Mouse (Mus musculus) midbrain, embryonic 15.5 days (tissue): ENCODE results near the gene Trafd1. TPM values are rescaled to one million over a fixed set of nuclear protein-coding genes. Genes with fewer than 3 reads are reported as not detected.
"Not testable (repeated sequence)": the region's sequence is repeated elsewhere in the genome, so short reads cannot be mapped to it uniquely, and the experiment has no call there.

Source experiments
- ATAC-seq: fragments of 200-750 bp; cut with Nextera tagmentation; replicated peaks from 2 replicates; pipeline ENCODE4 v1.8.0; 2017; ENCODE audit warnings: moderate TSS enrichment
- H3K27ac ChIP-seq: fragments of 300-500 bp; sonication (generic); 2 replicates; pipeline ENCODE4 v1.5.1; 2015; ENCODE audit warnings: mild to moderate bottlenecking, inconsistent platforms
- H3K27me3 ChIP-seq: fragments of 300-500 bp; sonication (generic); replicated peaks from 2 replicates; pipeline ENCODE4 v1.6.1; 2015; ENCODE audit warnings: inconsistent platforms
- H3K36me3 ChIP-seq: fragments of 300-500 bp; sonication (generic); replicated peaks from 2 replicates; pipeline ENCODE4 v1.6.1; 2015; ENCODE audit warnings: inconsistent platforms
- H3K4me1 ChIP-seq: fragments of 300-500 bp; sonication (generic); 2 replicates; pipeline ENCODE4 v1.6.1; 2015; ENCODE audit warnings: inconsistent platforms
- H3K4me2 ChIP-seq: fragments of 300-500 bp; sonication (generic); 2 replicates; pipeline ENCODE4 v1.6.1; 2015; ENCODE audit warnings: inconsistent platforms, mild to moderate bottlenecking, moderate library complexity
- H3K4me3 ChIP-seq: fragments of 300-500 bp; sonication (generic); 2 replicates; pipeline ENCODE4 v1.5.1; 2015; ENCODE audit warnings: mild to moderate bottlenecking, inconsistent platforms
- H3K9ac ChIP-seq: fragments of 300-500 bp; sonication (generic); 2 replicates; pipeline ENCODE4 v1.6.1; 2015; ENCODE audit warnings: mild to moderate bottlenecking, inconsistent platforms
- H3K9me3 ChIP-seq: fragments of 300-500 bp; sonication (generic); 2 replicates; pipeline ENCODE4 v1.6.1; 2016; ENCODE audit warnings: inconsistent platforms
- WGBS: fragments of 180-500 bp; shearing (Covaris S2); methylation state at CpG from one replicate; pipeline ENCODE4 v1.1.7; 2015; ENCODE audit warnings: mixed read lengths; 5-methylcytosine and 5-hydroxymethylcytosine counted together
- polyA plus RNA-seq: library from polyadenylated mRNA; unstranded; fragments of >200 nt; fragmentation: Nextera tagmentation; extraction: Ambion mirVana; gene quantifications from 2 replicates; pipeline ENCODE4 v1.2.1, GENCODE M21; 2015

Trafd1 gene
- polyA plus RNA-seq, 1 experiment from 2014 or later: 150 TPM

GRCm38 (mm10) chr5:121380692-121381091, 4.7 kb downstream of the Trafd1 start:
- Histone ChIP-seq H3K4me3 (no peak overlapping the region), H3K36me3 (peaks cover 41% of the 10 kb centered on the region), H3K27me3 (no peaks in the 10 kb centered on the region), H3K9ac (no peak overlapping the region), H3K4me1 (peaks cover 25% of the 10 kb centered on the region), H3K4me2 (no peak overlapping the region), H3K9me3 (no peaks in the 10 kb centered on the region), H3K27ac (no peak overlapping the region)
- WGBS: 88% methylated on average over 2 of the region's 2 CpGs
- no peak for ATAC-seq

- WGBS: 93% methylated on average over 13 of the region's 13 CpGs
Observed at GRCm38 (mm10) chr5:121378678-121379256, 6.7 kb downstream of the Trafd1 start.

GRCm38 (mm10) chr5:121376972-121377371, 8.5 kb downstream of the Trafd1 start:
- not testable (repeated sequence) for H3K4me1 ChIP-seq, ATAC-seq, H3K27ac ChIP-seq, H3K9me3 ChIP-seq, H3K4me3 ChIP-seq, H3K4me2 ChIP-seq, H3K9ac ChIP-seq, H3K27me3 ChIP-seq
- peaks cover 74% of the 10 kb centered on the region for H3K36me3 ChIP-seq
- WGBS: 79% methylated on average over 5 of the region's 5 CpGs

More at GRCm38 (mm10) chr5:121378678-121379256, 6.7 kb downstream of the Trafd1 start:
- no peak overlapping the region for H3K4me3 ChIP-seq
- no peaks in the 10 kb centered on the region for H3K27me3 ChIP-seq
- H3K9me3 ChIP-seq: no peaks in the 10 kb centered on the region
- no peak for ATAC-seq
- H3K9ac ChIP-seq: no peak overlapping the region
- H3K36me3 ChIP-seq: peaks cover 57% of the 10 kb centered on the region
- H3K4me1 ChIP-seq: peaks cover 17% of the 10 kb centered on the region
- H3K4me2 ChIP-seq: no peak overlapping the region
- H3K27ac ChIP-seq: no peak overlapping the region

- 90% methylated on average over 3 of the region's 3 CpGs for WGBS
- ATAC-seq: no peak
- Histone ChIP-seq H3K4me3 (no peak overlapping the region), H3K36me3 (peaks cover 73% of the 10 kb centered on the region), H3K4me1 (no peaks in the 10 kb centered on the region), H3K27ac (no peak overlapping the region), H3K9me3 (no peaks in the 10 kb centered on the region), H3K9ac (no peak overlapping the region), H3K4me2 (no peak overlapping the region), H3K27me3 (no peaks in the 10 kb centered on the region)
Observed at GRCm38 (mm10) chr5:121374790-121375189, 10.6 kb downstream of the Trafd1 start.

- Histone ChIP-seq H3K9me3 (no peaks in the 10 kb centered on the region), H3K4me3 (no peak overlapping the region), H3K4me2 (no peak overlapping the region), H3K9ac (no peak overlapping the region), H3K27ac (no peak overlapping the region), H3K4me1 (no peaks in the 10 kb centered on the region), H3K27me3 (no peaks in the 10 kb centered on the region), H3K36me3 (peaks cover 70% of the 10 kb centered on the region)
- no peak for ATAC-seq
- WGBS: 89% methylated on average over 6 of the region's 6 CpGs
Observed at GRCm38 (mm10) chr5:121371712-121372111, 13.7 kb downstream of the Trafd1 start.

GRCm38 (mm10) chr5:121367255-121367654, 18.2 kb downstream of the Trafd1 start:
- Histone ChIP-seq H3K27ac (no peak overlapping the region), H3K27me3 (no peaks in the 10 kb centered on the region), H3K4me2 (no peak overlapping the region), H3K4me3 (no peak overlapping the region), H3K4me1 (no peaks in the 10 kb centered on the region), H3K36me3 (peaks cover 63% of the 10 kb centered on the region), H3K9me3 (no peaks in the 10 kb centered on the region), H3K9ac (no peak overlapping the region)
- ATAC-seq: no peak
- 86% methylated on average over 4 of the region's 4 CpGs for WGBS

- H3K27me3 ChIP-seq: no peaks in the 10 kb centered on the region
- H3K4me3 ChIP-seq: no peak overlapping the region
- ATAC-seq: no peak
- H3K9ac ChIP-seq: no peak overlapping the region
- no peak overlapping the region for H3K27ac ChIP-seq
- no peak overlapping the region for H3K4me2 ChIP-seq
- peaks cover 58% of the 10 kb centered on the region for H3K36me3 ChIP-seq
- 72% methylated on average over 16 of the region's 16 CpGs for WGBS
- no peaks in the 10 kb centered on the region for H3K9me3 ChIP-seq
- H3K4me1 ChIP-seq: no peaks in the 10 kb centered on the region
Observed at GRCm38 (mm10) chr5:121366449-121367225, 18.8 kb downstream of the Trafd1 start.

- no peak overlapping the region for H3K4me3 ChIP-seq
- H3K27me3 ChIP-seq: no peaks in the 10 kb centered on the region
- peaks cover 75% of the 10 kb centered on the region for H3K36me3 ChIP-seq
- no peak overlapping the region for H3K4me2 ChIP-seq
- H3K4me1 ChIP-seq: no peaks in the 10 kb centered on the region
- no peak for ATAC-seq
- 91% methylated on average over 7 of the region's 7 CpGs for WGBS
- H3K9me3 ChIP-seq: no peaks in the 10 kb centered on the region
- no peak overlapping the region for H3K9ac ChIP-seq
- no peak overlapping the region for H3K27ac ChIP-seq
Observed at GRCm38 (mm10) chr5:121363441-121363840, 22.0 kb downstream of the Trafd1 start.

GRCm38 (mm10) chr5:121361696-121362095, 23.7 kb downstream of the Trafd1 start:
- Histone ChIP-seq H3K9ac (no peak overlapping the region), H3K4me3 (no peak overlapping the region), H3K27me3 (no peaks in the 10 kb centered on the region), H3K36me3 (peaks cover 74% of the 10 kb centered on the region), H3K4me2 (no peak overlapping the region), H3K27ac (no peak overlapping the region), H3K4me1 (no peaks in the 10 kb centered on the region), H3K9me3 (no peaks in the 10 kb centered on the region)
- WGBS: 93% methylated on average over 5 of the region's 5 CpGs
- no peak for ATAC-seq

GRCm38 (mm10) chr5:121359229-121359628, 26.2 kb downstream of the Trafd1 start:
- Histone ChIP-seq H3K4me3 (no peak overlapping the region), H3K36me3 (peaks cover 80% of the 10 kb centered on the region), H3K4me1 (no peaks in the 10 kb centered on the region), H3K27ac (no peak overlapping the region), H3K4me2 (no peak overlapping the region), H3K27me3 (no peaks in the 10 kb centered on the region), H3K9me3 (no peaks in the 10 kb centered on the region), H3K9ac (no peak overlapping the region)
- 77% methylated on average over 9 of the region's 9 CpGs for WGBS
- ATAC-seq: no peak

- Histone ChIP-seq H3K9me3 (no peaks in the 10 kb centered on the region), H3K27me3 (no peaks in the 10 kb centered on the region), H3K36me3 (peaks cover 81% of the 10 kb centered on the region), H3K9ac (no peak overlapping the region), H3K4me2 (no peak overlapping the region), H3K4me1 (no peaks in the 10 kb centered on the region), H3K4me3 (no peak overlapping the region), H3K27ac (no peak overlapping the region)
- WGBS: 97% methylated on average over 8 of the region's 8 CpGs
- ATAC-seq: no peak
Observed at GRCm38 (mm10) chr5:121343997-121344396, 41.4 kb downstream of the Trafd1 start.

GRCm38 (mm10) chr5:121342490-121342889, 42.9 kb downstream of the Trafd1 start:
- no peak for ATAC-seq
- Histone ChIP-seq H3K27ac (no peak overlapping the region), H3K27me3 (no peaks in the 10 kb centered on the region), H3K9ac (no peak overlapping the region), H3K9me3 (no peaks in the 10 kb centered on the region), H3K4me1 (no peaks in the 10 kb centered on the region), H3K4me2 (no peak overlapping the region), H3K36me3 (peaks cover 84% of the 10 kb centered on the region), H3K4me3 (no peak overlapping the region)
- 93% methylated on average over 11 of the region's 11 CpGs for WGBS

GRCm38 (mm10) chr5:121340965-121341473, 44.4 kb downstream of the Trafd1 start:
- Histone ChIP-seq H3K9ac (no peak overlapping the region), H3K4me1 (no peaks in the 10 kb centered on the region)

More at GRCm38 (mm10) chr5:121340965-121341473, 44.4 kb downstream of the Trafd1 start:
- no peak for ATAC-seq
- Histone ChIP-seq H3K9me3 (no peaks in the 10 kb centered on the region), H3K36me3 (peaks cover 87% of the 10 kb centered on the region), H3K27ac (no peak overlapping the region), H3K27me3 (no peaks in the 10 kb centered on the region), H3K4me3 (no peak overlapping the region), H3K4me2 (no peak overlapping the region)
- 67% methylated on average over 7 of the region's 7 CpGs for WGBS
